14 mouse cellular contexts compared by ENCODE assay signal in genomic region chr12:75709506-75709905, GRCm38 (mm10). TPM values are rescaled to one million over a fixed set of nuclear protein-coding genes. Genes with fewer than 3 reads are reported as not detected.
DNase-seq lines count a peak whose midpoint lies in the region; ATAC-seq and TF ChIP-seq lines count a peak whose summit lies in the region.
"Had no signal": no experiment of that assay in that cellular context is flagged by ENCODE, and none has a peak within 500 bp of the region (broad histone marks: within the 10 kb centered on the region; RNA-seq: fewer than 3 reads in every experiment).

No protein-coding gene starts in this region.

- no peaks in the 10 kb centered on the region for H3K36me3 ChIP-seq in intestine, embryonic 16.5 days (ENCODE audit: control insufficient read depth, insufficient read depth, low read length)
- H3K36me3 ChIP-seq in intestine, embryonic 15.5 days, result no peaks in the 10 kb centered on the region
- H3K36me3 ChIP-seq in MEL (ENCODE audit: control insufficient read depth in 1 of 2, insufficient read depth in 2 of 2, low read length in 2 of 2), result peaks cover 0 to 21% of the 10 kb centered on the region in 2 experiments; a peak in 2 of 4 replicates
- no peaks in the 10 kb centered on the region for H3K36me3 ChIP-seq in stomach, postnatal 0 days (ENCODE audit: control insufficient read depth, insufficient read depth, low read length)
- H3K36me3 ChIP-seq: embryonic facial prominence, embryonic 12.5 days; forebrain, embryonic 15.5 days; heart, embryonic 12.5 days; hindbrain, embryonic 15.5 days had no signal

- H3K4me1 ChIP-seq in intestine, embryonic 16.5 days (ENCODE audit: control insufficient read depth, insufficient read depth, low read length), result no peaks in the 10 kb centered on the region
- no peaks in the 10 kb centered on the region for H3K4me1 ChIP-seq in intestine, embryonic 15.5 days (replicated peaks)
- H3K4me1 ChIP-seq in MEL (ENCODE audit: control insufficient read depth in 1 of 2, insufficient read depth in 2 of 2, low read length in 2 of 2), result peaks cover 3 to 20% of the 10 kb centered on the region in 2 experiments; a peak in 3 of 4 replicates
- H3K4me1 ChIP-seq in stomach, postnatal 0 days (replicated peaks; ENCODE audit: control insufficient read depth, insufficient read depth), result no peaks in the 10 kb centered on the region
- H3K4me1 ChIP-seq: embryonic facial prominence, embryonic 12.5 days; forebrain, embryonic 15.5 days; heart, embryonic 12.5 days; hindbrain, embryonic 15.5 days had no signal

- H3K27ac ChIP-seq in intestine, embryonic 16.5 days (ENCODE audit: low read length), result no peak overlapping the region
- no peak overlapping the region for H3K27ac ChIP-seq in intestine, embryonic 15.5 days
- no peak overlapping the region for H3K27ac ChIP-seq in MEL (ENCODE audit: control insufficient read depth, low read depth, low read length)
- no peak overlapping the region for H3K27ac ChIP-seq in stomach, postnatal 0 days (replicated peaks)
- H3K27ac ChIP-seq: embryonic facial prominence, embryonic 12.5 days; forebrain, embryonic 15.5 days; hindbrain, embryonic 15.5 days had no signal

- no peak for TF ChIP-seq RAD21 in MEL (IDR thresholded peaks at IDR 0.05; ENCODE audit: low read depth, low read length)

- no peaks in the 10 kb centered on the region for H3K27me3 ChIP-seq in intestine, embryonic 16.5 days (replicated peaks; ENCODE audit: control insufficient read depth, insufficient read depth, low read length)
- H3K27me3 ChIP-seq in intestine, embryonic 15.5 days (replicated peaks), result no peaks in the 10 kb centered on the region
- H3K27me3 ChIP-seq in MEL (ENCODE audit: control insufficient read depth in 1 of 2, insufficient read depth in 2 of 2, low read length in 2 of 2), result no peaks in the 10 kb centered on the region
- H3K27me3 ChIP-seq in stomach, postnatal 0 days (ENCODE audit: control insufficient read depth, insufficient read depth, low read length), result no peaks in the 10 kb centered on the region
- H3K27me3 ChIP-seq: CH12.LX; embryonic facial prominence, embryonic 12.5 days; forebrain, embryonic 15.5 days; heart, embryonic 12.5 days; hindbrain, embryonic 15.5 days had no signal

- WGBS in intestine, embryonic 16.5 days, result 77% methylated on average over 2 of the region's 2 CpGs
- 77% methylated on average over 2 of the region's 2 CpGs for WGBS in intestine, embryonic 15.5 days
- 42% methylated on average over 2 of the region's 2 CpGs for WGBS in stomach, postnatal 0 days

- H3K9ac ChIP-seq in intestine, embryonic 16.5 days (ENCODE audit: low read depth, low read length), result no peak overlapping the region
- H3K9ac ChIP-seq in intestine, embryonic 15.5 days, result no peak overlapping the region
- no peak overlapping the region for H3K9ac ChIP-seq in MEL (ENCODE audit: control insufficient read depth, low read depth, low read length, poor library complexity, severe bottlenecking)
- no peak overlapping the region for H3K9ac ChIP-seq in stomach, postnatal 0 days (ENCODE audit: low read length)
- H3K9ac ChIP-seq: embryonic facial prominence, embryonic 12.5 days; forebrain, embryonic 15.5 days; heart, embryonic 12.5 days; hindbrain, embryonic 15.5 days had no signal

- TF ChIP-seq CTCF in MEL (IDR thresholded peaks at IDR 0.05 in 2 of 3, conservative IDR thresholded peaks at IDR 0.05 in 1 of 3; ENCODE audit: control insufficient read depth in 1 of 3, insufficient read depth in 1 of 3, low read depth in 2 of 3, low read length in 3 of 3, poor library complexity in 1 of 3, severe bottlenecking in 1 of 3), result no peak
- no peak for TF ChIP-seq CTCF in stomach, postnatal 0 days (IDR thresholded peaks at IDR 0.05; ENCODE audit: low read depth)

- no peak for TF ChIP-seq EP300 in MEL (IDR thresholded peaks at IDR 0.05; ENCODE audit: low read depth in 1 of 2, low read length in 2 of 2)
- TF ChIP-seq EP300 in stomach, postnatal 0 days (optimal IDR thresholded peaks at IDR 0.05), result no peak

- H3K9me3 ChIP-seq in intestine, embryonic 16.5 days (ENCODE audit: control insufficient read depth, low read length), result no peaks in the 10 kb centered on the region
- no peaks in the 10 kb centered on the region for H3K9me3 ChIP-seq in intestine, embryonic 15.5 days
- H3K9me3 ChIP-seq in MEL (replicated peaks; ENCODE audit: insufficient read depth, low read length), result no peaks in the 10 kb centered on the region
- H3K9me3 ChIP-seq in stomach, postnatal 0 days (ENCODE audit: control insufficient read depth, low read length), result no peaks in the 10 kb centered on the region
- H3K9me3 ChIP-seq: embryonic facial prominence, embryonic 12.5 days; forebrain, embryonic 15.5 days; hindbrain, embryonic 15.5 days had no signal

- H3K4me2 ChIP-seq in intestine, embryonic 16.5 days (ENCODE audit: low read depth, low read length), result no peak overlapping the region
- H3K4me2 ChIP-seq in intestine, embryonic 15.5 days (replicated peaks), result no peak overlapping the region
- no peak overlapping the region for H3K4me2 ChIP-seq in stomach, postnatal 0 days (replicated peaks; ENCODE audit: low read depth)
- H3K4me2 ChIP-seq: embryonic facial prominence, embryonic 12.5 days; forebrain, embryonic 15.5 days; heart, embryonic 12.5 days; hindbrain, embryonic 15.5 days had no signal

- no peak for TF ChIP-seq POLR2A in MEL (IDR thresholded peaks at IDR 0.05; ENCODE audit: control insufficient read depth in 1 of 2, insufficient read depth in 1 of 2, low read depth in 1 of 2, low read length in 2 of 2, poor library complexity in 1 of 2)

- DNase-seq in MEL (ENCODE audit: low read depth, low spot score), result no peak
- peak; percentile 35 for DNase-seq in stomach, postnatal 0 days (ENCODE audit: low spot score)
- DNase-seq in ovary, postnatal 10 days (ENCODE audit: low spot score), result no peak
- DNase-seq: adrenal gland, adult 8-10 months; adrenal gland, postnatal 36 days; cerebellum, adult 2 months had no signal

- peak; percentile 41; the same call in 1 of the 2 replicates for ATAC-seq in intestine, embryonic 16.5 days
- ATAC-seq in intestine, embryonic 15.5 days, result no peak
- ATAC-seq in megakaryocyte progenitor cell, adult 5-6 weeks (replicated peaks; ENCODE audit: poor library complexity), result peak; percentile 76
- ATAC-seq in stomach, postnatal 0 days (ENCODE audit: low FRiP score, low TSS enrichment), result peak; percentile 84
- ATAC-seq: forebrain, embryonic 15.5 days had no signal

- H3K79me2 ChIP-seq in MEL (ENCODE audit: control insufficient read depth, insufficient read depth, low read length, poor library complexity), result no peaks in the 10 kb centered on the region

- H3K4me3 ChIP-seq in intestine, embryonic 16.5 days (ENCODE audit: low read length), result no peak overlapping the region
- H3K4me3 ChIP-seq in intestine, embryonic 15.5 days (replicated peaks), result no peak overlapping the region
- H3K4me3 ChIP-seq in MEL (ENCODE audit: control insufficient read depth in 1 of 2, insufficient read depth in 1 of 2, low read depth in 2 of 2, low read length in 2 of 2), result no peak overlapping the region
- H3K4me3 ChIP-seq in stomach, postnatal 0 days (ENCODE audit: low read depth, low read length), result no peak overlapping the region
- H3K4me3 ChIP-seq: embryonic facial prominence, embryonic 12.5 days; forebrain, embryonic 15.5 days; heart, embryonic 12.5 days; hindbrain, embryonic 15.5 days had no signal

TF ChIP-seq in MEL, 35 proteins besides CTCF, POLR2A, EP300 and RAD21:
- no peak for TF ChIP-seq ZKSCAN1 (IDR thresholded peaks at IDR 0.05; ENCODE audit: low read depth, low read length)
- TF ChIP-seq TBP (IDR thresholded peaks at IDR 0.05; ENCODE audit: low read depth, low read length), result no peak
- peak; percentile 73; the same call in 1 of the 2 replicates for TF ChIP-seq ZNF384 (IDR thresholded peaks at IDR 0.05; ENCODE audit: low read depth, low read length)
- TF ChIP-seq SMC3 (IDR thresholded peaks at IDR 0.05; ENCODE audit: low read depth, low read length), result no peak
- no peak for TF ChIP-seq MYC (IDR thresholded peaks at IDR 0.05; ENCODE audit: low read depth, low read length)
- no peak for TF ChIP-seq TAL1 (IDR thresholded peaks at IDR 0.05; ENCODE audit: low read length)
- TF ChIP-seq MAFK (IDR thresholded peaks at IDR 0.05; ENCODE audit: borderline replicate concordance, low read depth, low read length), result no peak
- no peak for TF ChIP-seq HCFC1 (IDR thresholded peaks at IDR 0.05; ENCODE audit: low read depth, low read length)
- no peak for TF ChIP-seq BHLHE40 (IDR thresholded peaks at IDR 0.05; ENCODE audit: borderline replicate concordance, low read depth, low read length)
- TF ChIP-seq GATA1 (IDR thresholded peaks at IDR 0.05; ENCODE audit: low read depth, low read length), result peak; percentile 36; the same call in 1 of the 2 replicates
- TF ChIP-seq USF1 (IDR thresholded peaks at IDR 0.05; ENCODE audit: low read depth, low read length), result no peak
- TF ChIP-seq ETS1 (IDR thresholded peaks at IDR 0.05; ENCODE audit: low read depth, low read length), result no peak
- no peak for TF ChIP-seq KAT2A (conservative IDR thresholded peaks at IDR 0.05; ENCODE audit: low read depth, low read length)
- no peak for TF ChIP-seq RCOR1 (IDR thresholded peaks at IDR 0.05; ENCODE audit: low read depth, low read length)
- no peak for TF ChIP-seq ELF1 (IDR thresholded peaks at IDR 0.05; ENCODE audit: low read depth, low read length)

RNA-seq across cellular contexts. Expression of gene Sgpp1, which starts 26.0 kb away (rescaled TPM):
- 9.6 and 12.6 TPM in 2 replicates for polyA plus RNA-seq in intestine, embryonic 16.5 days (2015; fragmentation: Nextera tagmentation; extraction: Ambion mirVana)
- polyA plus RNA-seq in intestine, embryonic 15.5 days (2015; fragmentation: Nextera tagmentation; extraction: Ambion mirVana), result 16.2 and 16.3 TPM in 2 replicates
- total RNA-seq in MEL (2012; rRNA removed), result 22.7 and 25.7 TPM in 2 replicates
- polyA plus RNA-seq in MEL (2012; ENCODE audit: insufficient read depth in 1 of 2, insufficient read length in 2 of 2, low read depth in 1 of 2, low replicate concordance in 2 of 2, missing spikeins in 1 of 2), result 10 to 100 TPM in 1 of 2 experiments, not detected in 1; 28.8 TPM
- total RNA-seq in megakaryocyte progenitor cell, adult 5-6 weeks (2015), result 85.2 and 93.9 TPM in 2 replicates
- total RNA-seq in megakaryocyte progenitor cell, adult 5-6 weeks (2017), result 66.5 and 75.7 TPM in 2 replicates
- polyA plus RNA-seq in stomach, postnatal 0 days (2015; fragmentation: Nextera tagmentation; extraction: Ambion mirVana), result 31.8 and 35.7 TPM in 2 replicates

RNA-seq across cellular contexts. Expression of gene Wdr89, which starts 40.2 kb away (rescaled TPM):
- polyA plus RNA-seq in intestine, embryonic 16.5 days (2015; fragmentation: Nextera tagmentation; extraction: Ambion mirVana), result 8.5 and 9.3 TPM in 2 replicates
- 11.0 and 12.6 TPM in 2 replicates for polyA plus RNA-seq in intestine, embryonic 15.5 days (2015; fragmentation: Nextera tagmentation; extraction: Ambion mirVana)
- 18.5 and 31.2 TPM in 2 replicates for total RNA-seq in MEL (2012; rRNA removed)
- 10 to 100 TPM; 10.2 to 57.8 TPM for polyA plus RNA-seq in MEL (2012; ENCODE audit: insufficient read depth in 1 of 2, insufficient read length in 2 of 2, low read depth in 1 of 2, low replicate concordance in 2 of 2, missing spikeins in 1 of 2)
- 17.0 and 20.6 TPM in 2 replicates for total RNA-seq in megakaryocyte progenitor cell, adult 5-6 weeks (2015)
- total RNA-seq in megakaryocyte progenitor cell, adult 5-6 weeks (2017), result 17.4 and 17.5 TPM in 2 replicates
- 5.9 and 6.1 TPM in 2 replicates for polyA plus RNA-seq in stomach, postnatal 0 days (2015; fragmentation: Nextera tagmentation; extraction: Ambion mirVana)
